Mouse (Mus musculus): ENCODE measurements at regions not wholly inside any gene's neighbourhood (a gene's known extent, or its start where the extent isn't known, plus 50 kb on each side); places are given as distances from the start of the nearest gene placed in this dataset.

GRCm38 (mm10) chr11:32994391-32994790 lies 152.8 kb downstream of the Fgf18 start:
- Histone ChIP-seq H3K27ac (replicated peaks; ENCODE audit: low read depth, low read length) (no peak overlapping the region), H3K4me1 (ENCODE audit: control insufficient read depth, insufficient read depth, low read length) (no peaks in the 10 kb centered on the region), H3K27me3 (replicated peaks; ENCODE audit: control insufficient read depth, insufficient read depth, low read length) (no peaks in the 10 kb centered on the region), H3K36me3 (ENCODE audit: control insufficient read depth, insufficient read depth, low read length) (no peaks in the 10 kb centered on the region), H3K9me3 (ENCODE audit: control insufficient read depth, low read length) (no peaks in the 10 kb centered on the region), H3K4me2 (ENCODE audit: low read depth, low read length) (no peak overlapping the region), H3K9ac (ENCODE audit: low read depth, low read length) (no peak overlapping the region), H3K4me3 (ENCODE audit: low read depth, low read length) (no peak overlapping the region)
- 56% methylated on average over 4 of the region's 4 CpGs for WGBS
- DNase-seq (ENCODE audit: low spot score) (no peak), ATAC-seq (ENCODE audit: low read depth) (no peak)

- H3K27ac ChIP-seq (replicated peaks; ENCODE audit: low read depth, low read length): no peak overlapping the region
- 83% methylated on average over 8 of the region's 8 CpGs for WGBS
- ATAC-seq (ENCODE audit: low read depth) (no peak), DNase-seq (ENCODE audit: low spot score) (no peak)
- no peak overlapping the region for H3K4me2 ChIP-seq (ENCODE audit: low read depth, low read length)
- H3K9ac ChIP-seq (ENCODE audit: low read depth, low read length): no peak overlapping the region
- no peaks in the 10 kb centered on the region for H3K27me3 ChIP-seq (replicated peaks; ENCODE audit: control insufficient read depth, insufficient read depth, low read length)
- H3K36me3 ChIP-seq (ENCODE audit: control insufficient read depth, insufficient read depth, low read length): no peaks in the 10 kb centered on the region
- H3K9me3 ChIP-seq (ENCODE audit: control insufficient read depth, low read length): no peaks in the 10 kb centered on the region
- no peak overlapping the region for H3K4me3 ChIP-seq (ENCODE audit: low read depth, low read length)
- H3K4me1 ChIP-seq (ENCODE audit: control insufficient read depth, insufficient read depth, low read length): no peaks in the 10 kb centered on the region
Observed at GRCm38 (mm10) chr11:32993439-32993838, 153.8 kb downstream of the Fgf18 start.

- no peaks in the 10 kb centered on the region for H3K27me3 ChIP-seq (replicated peaks; ENCODE audit: control insufficient read depth, insufficient read depth, low read length)
- DNase-seq (ENCODE audit: low spot score) (no peak), ATAC-seq (ENCODE audit: low read depth) (no peak)
- no peak overlapping the region for H3K9ac ChIP-seq (ENCODE audit: low read depth, low read length)
- 76% methylated on average over 5 of the region's 5 CpGs for WGBS
- no peak overlapping the region for H3K4me3 ChIP-seq (ENCODE audit: low read depth, low read length)
- H3K27ac ChIP-seq (replicated peaks; ENCODE audit: low read depth, low read length): no peak overlapping the region
- H3K4me1 ChIP-seq (ENCODE audit: control insufficient read depth, insufficient read depth, low read length): no peaks in the 10 kb centered on the region
- no peaks in the 10 kb centered on the region for H3K36me3 ChIP-seq (ENCODE audit: control insufficient read depth, insufficient read depth, low read length)
- H3K4me2 ChIP-seq (ENCODE audit: low read depth, low read length): no peak overlapping the region
- no peaks in the 10 kb centered on the region for H3K9me3 ChIP-seq (ENCODE audit: control insufficient read depth, low read length)
Observed at GRCm38 (mm10) chr11:32991036-32991616, 156.1 kb downstream of the Fgf18 start.

- Histone ChIP-seq H3K27me3 (replicated peaks; ENCODE audit: control insufficient read depth, insufficient read depth, low read length) (no peaks in the 10 kb centered on the region), H3K27ac (replicated peaks; ENCODE audit: low read depth, low read length) (no peak overlapping the region), H3K4me1 (ENCODE audit: control insufficient read depth, insufficient read depth, low read length) (no peaks in the 10 kb centered on the region), H3K9ac (ENCODE audit: low read depth, low read length) (no peak overlapping the region), H3K4me2 (ENCODE audit: low read depth, low read length) (no peak overlapping the region), H3K4me3 (ENCODE audit: low read depth, low read length) (no peak overlapping the region), H3K9me3 (ENCODE audit: control insufficient read depth, low read length) (no peaks in the 10 kb centered on the region), H3K36me3 (ENCODE audit: control insufficient read depth, insufficient read depth, low read length) (no peaks in the 10 kb centered on the region)
- DNase-seq (ENCODE audit: low spot score) (no peak), ATAC-seq (ENCODE audit: low read depth) (no peak)
- WGBS: 76% methylated on average over 11 of the region's 12 CpGs
Observed at GRCm38 (mm10) chr11:32990201-32990600, 157.0 kb downstream of the Fgf18 start.

GRCm38 (mm10) chr11:32978899-32979298 lies 154.5 kb upstream of the Smim23 start:
- Histone ChIP-seq H3K4me3 (ENCODE audit: low read depth, low read length) (no peak overlapping the region), H3K36me3 (ENCODE audit: control insufficient read depth, insufficient read depth, low read length) (no peaks in the 10 kb centered on the region), H3K9me3 (ENCODE audit: control insufficient read depth, low read length) (no peaks in the 10 kb centered on the region), H3K9ac (ENCODE audit: low read depth, low read length) (no peak overlapping the region), H3K27ac (replicated peaks; ENCODE audit: low read depth, low read length) (no peak overlapping the region), H3K4me1 (ENCODE audit: control insufficient read depth, insufficient read depth, low read length) (no peaks in the 10 kb centered on the region), H3K27me3 (replicated peaks; ENCODE audit: control insufficient read depth, insufficient read depth, low read length) (no peaks in the 10 kb centered on the region), H3K4me2 (ENCODE audit: low read depth, low read length) (no peak overlapping the region)
- WGBS: 90% methylated on average over 7 of the region's 7 CpGs
- no peak for ATAC-seq (ENCODE audit: low read depth)
- DNase-seq (ENCODE audit: low spot score): no peak

GRCm38 (mm10) chr11:32976572-32976971 lies 152.2 kb upstream of the Smim23 start:
- no peaks in the 10 kb centered on the region for H3K36me3 ChIP-seq (ENCODE audit: control insufficient read depth, insufficient read depth, low read length)
- no peaks in the 10 kb centered on the region for H3K27me3 ChIP-seq (replicated peaks; ENCODE audit: control insufficient read depth, insufficient read depth, low read length)
- H3K9ac ChIP-seq (ENCODE audit: low read depth, low read length): no peak overlapping the region
- H3K9me3 ChIP-seq (ENCODE audit: control insufficient read depth, low read length): no peaks in the 10 kb centered on the region
- no peak overlapping the region for H3K4me3 ChIP-seq (ENCODE audit: low read depth, low read length)
- DNase-seq (ENCODE audit: low spot score) (no peak), ATAC-seq (ENCODE audit: low read depth) (no peak)
- no peak overlapping the region for H3K4me2 ChIP-seq (ENCODE audit: low read depth, low read length)
- no peaks in the 10 kb centered on the region for H3K4me1 ChIP-seq (ENCODE audit: control insufficient read depth, insufficient read depth, low read length)
- WGBS: 71% methylated on average over 1 of the region's 2 CpGs
- no peak overlapping the region for H3K27ac ChIP-seq (replicated peaks; ENCODE audit: low read depth, low read length)

- Histone ChIP-seq H3K27ac (replicated peaks; ENCODE audit: low read depth, low read length) (no peak overlapping the region), H3K27me3 (replicated peaks; ENCODE audit: control insufficient read depth, insufficient read depth, low read length) (no peaks in the 10 kb centered on the region), H3K4me1 (ENCODE audit: control insufficient read depth, insufficient read depth, low read length) (no peaks in the 10 kb centered on the region), H3K4me3 (ENCODE audit: low read depth, low read length) (no peak overlapping the region), H3K4me2 (ENCODE audit: low read depth, low read length) (no peak overlapping the region), H3K9ac (ENCODE audit: low read depth, low read length) (no peak overlapping the region), H3K36me3 (ENCODE audit: control insufficient read depth, insufficient read depth, low read length) (no peaks in the 10 kb centered on the region), H3K9me3 (ENCODE audit: control insufficient read depth, low read length) (no peaks in the 10 kb centered on the region)
- ATAC-seq (ENCODE audit: low read depth) (peak; percentile 70; the same call in 1 of the 2 replicates), DNase-seq (ENCODE audit: low spot score) (peak; percentile 39)
- 41% methylated on average over 4 of the region's 4 CpGs for WGBS
Observed at GRCm38 (mm10) chr11:32973453-32973852, 149.0 kb upstream of the Smim23 start.

- Histone ChIP-seq H3K4me1 (ENCODE audit: control insufficient read depth, insufficient read depth, low read length) (no peaks in the 10 kb centered on the region), H3K27ac (replicated peaks; ENCODE audit: low read depth, low read length) (no peak overlapping the region), H3K9me3 (ENCODE audit: control insufficient read depth, low read length) (0 out of 2 replicates have a peak, but pooled peaks cover 3% of the 10 kb centered on the region), H3K4me3 (ENCODE audit: low read depth, low read length) (no peak overlapping the region), H3K36me3 (ENCODE audit: control insufficient read depth, insufficient read depth, low read length) (no peaks in the 10 kb centered on the region), H3K27me3 (replicated peaks; ENCODE audit: control insufficient read depth, insufficient read depth, low read length) (no peaks in the 10 kb centered on the region), H3K4me2 (ENCODE audit: low read depth, low read length) (no peak overlapping the region), H3K9ac (ENCODE audit: low read depth, low read length) (no peak overlapping the region)
- 39% methylated on average over 2 of the region's 2 CpGs for WGBS
- no peak for ATAC-seq (ENCODE audit: low read depth)
- DNase-seq (ENCODE audit: low spot score): no peak
Observed at GRCm38 (mm10) chr11:32965418-32965817, 141.0 kb upstream of the Smim23 start.

- H3K36me3 ChIP-seq (ENCODE audit: control insufficient read depth, insufficient read depth, low read length): no peaks in the 10 kb centered on the region
- no peaks in the 10 kb centered on the region for H3K4me1 ChIP-seq (ENCODE audit: control insufficient read depth, insufficient read depth, low read length)
- H3K27ac ChIP-seq (replicated peaks; ENCODE audit: low read depth, low read length): no peak overlapping the region
- no peaks in the 10 kb centered on the region for H3K27me3 ChIP-seq (replicated peaks; ENCODE audit: control insufficient read depth, insufficient read depth, low read length)
- no peak overlapping the region for H3K4me3 ChIP-seq (ENCODE audit: low read depth, low read length)
- 35% methylated on average over 5 of the region's 6 CpGs for WGBS
- 0 out of 2 replicates have a peak, but pooled peaks cover 3% of the 10 kb centered on the region for H3K9me3 ChIP-seq (ENCODE audit: control insufficient read depth, low read length)
- DNase-seq (ENCODE audit: low spot score) (no peak), ATAC-seq (ENCODE audit: low read depth) (no peak)
- H3K9ac ChIP-seq (ENCODE audit: low read depth, low read length): no peak overlapping the region
- H3K4me2 ChIP-seq (ENCODE audit: low read depth, low read length): no peak overlapping the region
Observed at GRCm38 (mm10) chr11:32963625-32964293, 139.4 kb upstream of the Smim23 start.
